Mouse (Mus musculus): ENCODE results near the gene Il17d. TPM values are rescaled to one million over a fixed set of nuclear protein-coding genes. Genes with fewer than 3 reads are reported as not detected.

The Il17d gene
- polyA plus RNA-seq, 1 experiment from 2014 or later = 2.7 TPM

DNA sequence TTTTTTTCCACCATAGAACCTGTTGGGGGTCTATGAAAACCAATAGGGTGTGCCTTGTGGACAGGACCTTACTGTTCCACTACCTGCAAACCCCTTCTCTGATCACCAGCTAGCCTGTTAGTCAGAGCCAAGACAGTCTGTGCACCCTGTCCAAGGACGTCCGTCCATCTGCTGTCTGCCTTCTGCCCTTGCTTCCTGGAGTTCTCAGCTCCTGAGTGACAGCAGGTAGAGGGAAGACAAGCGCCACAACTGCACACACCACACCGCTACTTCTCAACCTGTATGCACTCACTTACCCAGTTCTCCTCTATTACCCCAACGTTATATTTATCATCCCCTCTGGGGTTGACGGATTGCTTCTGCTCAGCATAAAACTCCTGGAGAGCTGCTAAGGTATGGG lies 41.0 kb downstream of the Il17d start:
- no peaks in the 10 kb centered on the region for H3K9me3 ChIP-seq
- no peak for ATAC-seq (ENCODE audit: low FRiP score)
- H3K36me3 ChIP-seq (replicated peaks) = no peaks in the 10 kb centered on the region
- H3K4me3 ChIP-seq (replicated peaks) = no peak overlapping the region
- no peaks in the 10 kb centered on the region for H3K27me3 ChIP-seq
- no peak overlapping the region for H3K4me2 ChIP-seq
- peaks cover 2% of the 10 kb centered on the region; the same call in 1 of the 2 replicates for H3K4me1 ChIP-seq
- H3K9ac ChIP-seq = no peak overlapping the region
- WGBS = 91% methylated on average over 6 of the region's 6 CpGs
- no peak overlapping the region for H3K27ac ChIP-seq

DNA sequence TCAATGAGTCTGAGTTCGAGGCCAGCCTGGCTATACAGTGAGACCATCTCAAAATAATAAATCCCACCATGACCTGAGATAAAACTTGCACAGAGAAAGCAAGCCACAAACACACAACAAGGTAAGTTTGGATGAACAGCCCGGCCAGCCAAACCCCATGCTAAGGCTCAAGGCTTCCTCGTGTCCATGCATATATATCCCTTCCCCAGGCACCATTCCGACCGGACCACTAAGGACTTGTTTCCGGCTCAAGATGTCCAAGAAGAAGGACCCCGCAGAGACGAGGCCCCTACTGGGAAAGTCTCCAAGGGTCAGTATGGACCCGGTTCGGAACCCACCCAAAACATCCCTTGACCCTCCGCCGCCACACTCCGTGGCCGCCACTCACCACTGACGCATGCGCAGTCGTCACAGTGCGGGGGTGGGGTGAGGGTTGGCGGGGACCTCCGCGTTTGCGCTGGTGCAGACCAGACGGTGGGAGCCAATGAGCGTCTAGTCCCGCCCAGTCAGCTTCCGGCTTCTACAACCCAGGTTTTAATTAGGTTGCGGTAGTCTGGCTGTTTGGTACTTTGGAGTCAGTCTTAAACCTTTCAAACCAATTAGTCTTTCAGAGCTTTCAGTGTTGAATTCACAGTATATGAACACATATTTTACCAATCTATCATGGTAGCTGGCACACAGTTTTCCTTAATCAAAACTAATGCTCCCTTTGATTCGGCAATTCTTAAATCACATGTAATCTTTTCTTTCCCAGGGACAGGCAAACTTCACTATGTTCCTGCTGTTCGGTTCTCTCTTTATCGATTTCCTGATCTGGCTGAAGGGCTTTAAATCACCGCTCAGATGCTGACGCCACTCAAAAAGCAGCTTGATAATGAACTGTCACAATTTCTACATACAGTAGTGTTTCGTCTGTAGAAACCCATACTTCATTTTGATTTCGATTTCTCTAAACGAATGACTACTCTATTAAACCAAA lies 46.9 kb downstream of the Il17d start, which contains the start of gene Eef1akmt1:
Gene Eef1akmt1 (minus strand): TSS at position 458 of the 979 bp plus-strand sequence.
- Histone ChIP-seq H3K27ac (0 out of 2 replicates have a peak within 1 kb of the TSS, but pooled peaks have one; percentile 21), H3K36me3 (replicated peaks) (peaks cover 4% of the 10 kb centered on the region; the same call in 1 of the 2 replicates), H3K4me1 (peaks cover 6% of the 10 kb centered on the region), H3K4me3 (replicated peaks) (peak within 1 kb of the TSS; percentile 57), H3K9ac (peak within 1 kb of the TSS; percentile 61), H3K27me3 (no peaks in the 10 kb centered on the region), H3K9me3 (no peaks in the 10 kb centered on the region), H3K4me2 (peak within 1 kb of the TSS; percentile 60)
- 11% methylated on average over 35 of the region's 35 CpGs for WGBS
- ATAC-seq (ENCODE audit: low FRiP score) = peak; percentile 100

DNA sequence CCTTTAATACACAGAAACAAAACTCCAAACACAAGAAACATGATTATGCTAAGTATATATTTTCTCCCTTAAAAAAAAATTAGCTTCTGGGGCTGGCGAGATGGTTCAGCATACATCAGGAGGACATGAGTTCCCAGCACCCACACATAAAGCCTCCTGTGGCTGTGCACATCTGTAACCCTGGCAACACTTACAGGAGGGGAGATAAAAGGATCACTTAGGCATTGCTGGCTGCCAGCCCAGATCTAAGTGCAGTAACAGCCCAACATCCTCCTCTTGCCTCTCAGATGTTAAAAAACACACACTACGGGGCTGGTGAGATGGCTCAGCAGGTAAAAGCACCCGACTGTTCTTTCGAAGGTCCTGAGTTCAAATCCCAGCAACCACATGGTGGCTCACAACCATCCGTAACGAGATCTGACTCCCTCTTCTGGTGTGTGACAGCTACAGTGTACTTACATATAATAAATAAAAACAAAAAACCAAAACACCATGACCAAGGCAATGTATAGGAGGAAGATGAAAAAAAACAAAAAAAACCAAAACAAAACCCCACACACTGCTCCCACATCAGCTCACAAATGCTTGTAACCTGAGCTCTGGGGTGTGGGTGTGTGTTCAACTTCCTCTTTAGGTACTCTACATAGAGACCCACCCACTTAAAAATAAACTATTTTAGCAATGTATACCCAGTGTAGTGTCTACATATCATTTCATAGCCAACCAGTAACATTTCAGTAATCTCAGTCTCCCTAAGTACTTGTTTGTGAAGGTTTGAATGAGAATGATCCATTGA lies 50.4 kb downstream of the Il17d start:
- Histone ChIP-seq H3K9me3 (no peaks in the 10 kb centered on the region), H3K9ac (no peak overlapping the region), H3K27me3 (no peaks in the 10 kb centered on the region), H3K4me2 (no peak overlapping the region), H3K4me3 (replicated peaks) (no peak overlapping the region), H3K36me3 (replicated peaks) (peaks cover 12% of the 10 kb centered on the region), H3K4me1 (peaks cover 6% of the 10 kb centered on the region), H3K27ac (no peak overlapping the region)
- WGBS = 82% methylated on average over 6 of the region's 6 CpGs
- ATAC-seq (ENCODE audit: low FRiP score) = no peak

DNA sequence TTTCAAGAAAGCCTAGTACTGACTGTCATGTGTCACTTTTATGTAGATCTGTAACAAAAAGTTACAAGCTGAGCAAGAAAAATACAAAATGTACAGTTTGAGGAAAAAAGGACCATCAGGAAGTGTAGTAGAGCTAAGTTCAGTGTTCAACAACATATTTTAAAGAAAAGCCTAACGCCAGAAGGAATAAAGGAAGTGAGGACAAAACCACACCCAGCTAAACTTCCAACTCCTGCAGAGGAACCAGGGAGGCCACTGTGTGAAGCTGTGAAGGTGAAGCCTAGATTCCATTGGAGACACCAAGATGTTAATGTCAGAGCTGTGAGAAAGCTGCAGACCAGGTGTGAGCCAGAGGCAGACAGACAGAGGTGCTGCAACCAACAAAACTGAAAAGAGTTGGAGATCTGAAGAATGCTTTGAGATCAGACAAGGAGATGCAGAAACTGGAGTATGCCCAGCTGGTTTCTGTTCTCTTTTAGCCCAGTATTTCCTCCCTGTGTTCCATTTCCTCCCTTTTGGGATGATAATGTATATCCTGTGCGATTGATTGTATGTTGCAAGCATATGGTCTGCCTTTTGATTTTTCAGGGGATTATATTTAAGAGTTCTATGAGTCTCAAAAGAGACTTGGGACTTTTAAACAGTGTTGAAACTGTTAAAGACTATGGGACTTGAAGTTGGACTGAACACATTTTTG lies 51.9 kb downstream of the Il17d start:
- H3K4me2 ChIP-seq = no peak overlapping the region
- 93% methylated on average over 2 of the region's 2 CpGs for WGBS
- H3K9me3 ChIP-seq = no peaks in the 10 kb centered on the region
- peaks cover 21% of the 10 kb centered on the region for H3K36me3 ChIP-seq (replicated peaks)
- no peak overlapping the region for H3K9ac ChIP-seq
- no peaks in the 10 kb centered on the region for H3K27me3 ChIP-seq
- H3K4me3 ChIP-seq (replicated peaks) = no peak overlapping the region
- no peak for ATAC-seq (ENCODE audit: low FRiP score)
- no peaks in the 10 kb centered on the region for H3K4me1 ChIP-seq
- H3K27ac ChIP-seq = no peak overlapping the region

GRCm38 (mm10) chr14:57591830-57592229 lies 67.3 kb downstream of the Il17d start:
- no peak overlapping the region for H3K4me3 ChIP-seq (replicated peaks)
- ATAC-seq (ENCODE audit: low FRiP score) = no peak
- no peaks in the 10 kb centered on the region for H3K9me3 ChIP-seq
- H3K27me3 ChIP-seq = no peaks in the 10 kb centered on the region
- 94% methylated on average over 3 of the region's 3 CpGs for WGBS
- no peak overlapping the region for H3K4me2 ChIP-seq
- no peak overlapping the region for H3K9ac ChIP-seq
- peaks cover 71% of the 10 kb centered on the region for H3K36me3 ChIP-seq (replicated peaks)
- no peaks in the 10 kb centered on the region for H3K4me1 ChIP-seq
- no peak overlapping the region for H3K27ac ChIP-seq

Other genes starting within 250 kb of the Il17d start
- 6.5 and 8.8 TPM in 2 replicates for gene Cryl1, start 126.2 kb upstream of the Il17d start, polyA plus RNA-seq (2016; fragmentation: Nextera tagmentation; extraction: Ambion mirVana)
- gene Ift88, start 100.7 kb upstream of the Il17d start, polyA plus RNA-seq (2016; fragmentation: Nextera tagmentation; extraction: Ambion mirVana) = 15.4 and 16.4 TPM in 2 replicates
- 71.6 and 77.7 TPM in 2 replicates for gene Eef1akmt1, start 46.8 kb downstream of the Il17d start, polyA plus RNA-seq (2016; fragmentation: Nextera tagmentation; extraction: Ambion mirVana)
- gene Xpo4, start 140.7 kb downstream of the Il17d start, polyA plus RNA-seq (2016; fragmentation: Nextera tagmentation; extraction: Ambion mirVana) = 26.3 and 26.8 TPM in 2 replicates
- not detected in 2 replicates for gene Gm49361, start 221.3 kb downstream of the Il17d start, polyA plus RNA-seq (2016; fragmentation: Nextera tagmentation; extraction: Ambion mirVana)
- gene Lats2, start 233.6 kb downstream of the Il17d start, polyA plus RNA-seq (2016; fragmentation: Nextera tagmentation; extraction: Ambion mirVana) = 14.5 and 15.0 TPM in 2 replicates